Mouse (Mus musculus): ENCODE measurements around the gene Adk. TPM values are rescaled to one million over a fixed set of nuclear protein-coding genes. Genes with fewer than 3 reads are reported as not detected.
"Not testable (repeated sequence)": the region's sequence is repeated elsewhere in the genome, so short reads cannot be mapped to it uniquely, and the experiment has no call there.

Gene Adk
- polyA plus RNA-seq, 2 experiments from 2014 or later, result 117 to 132 TPM

GRCm38 (mm10) chr14:21441772-21442533 lies 389.6 kb downstream of the Adk start:
- ATAC-seq, result no peak

- ATAC-seq, result no peak
Observed at GRCm38 (mm10) chr14:21452581-21452980, 400.2 kb downstream of the Adk start.

- no peak for ATAC-seq
Observed at GRCm38 (mm10) chr14:21453896-21454295, 401.5 kb downstream of the Adk start.

- ATAC-seq, result no peak
Observed at GRCm38 (mm10) chr14:21455654-21456350, 403.4 kb downstream of the Adk start.

GRCm38 (mm10) chr14:21456526-21456925 lies 404.2 kb downstream of the Adk start:
- no peak for ATAC-seq

- no peak for ATAC-seq
Observed at GRCm38 (mm10) chr14:21457876-21458275, 405.5 kb downstream of the Adk start.

GRCm38 (mm10) chr14:21458696-21459095 lies 406.3 kb downstream of the Adk start:
- no peak for ATAC-seq

- ATAC-seq, result no peak
Observed at GRCm38 (mm10) chr14:21459163-21459562, 406.8 kb downstream of the Adk start.

- ATAC-seq, result no peak
Observed at GRCm38 (mm10) chr14:21462398-21462797, 410.0 kb downstream of the Adk start.

- ATAC-seq, result no peak
Observed at GRCm38 (mm10) chr14:21463117-21463712, 410.8 kb downstream of the Adk start.

GRCm38 (mm10) chr14:21470386-21470785 lies 418.0 kb downstream of the Adk start:
- no peak for ATAC-seq

GRCm38 (mm10) chr14:21471975-21472374 lies 419.6 kb downstream of the Adk start:
- ATAC-seq, result no peak

GRCm38 (mm10) chr14:21474593-21475132 lies 422.3 kb downstream of the Adk start:
- not testable (repeated sequence) for ATAC-seq

- no peak for ATAC-seq
Observed at GRCm38 (mm10) chr14:21477181-21477580, 424.8 kb downstream of the Adk start.

- ATAC-seq, result no peak
Observed at GRCm38 (mm10) chr14:21479566-21479965, 427.2 kb downstream of the Adk start.

GRCm38 (mm10) chr14:21480191-21480590 lies 427.8 kb downstream of the Adk start:
- no peak for ATAC-seq

- no peak for ATAC-seq
Observed at GRCm38 (mm10) chr14:21481231-21481630, 428.9 kb downstream of the Adk start, which contains the start of gene Kat6b. Kat6b (plus strand) TSS chr14:21481434.

GRCm38 (mm10) chr14:21484199-21484598 lies 431.8 kb downstream of the Adk start:
- ATAC-seq, result no peak

GRCm38 (mm10) chr14:21484693-21485092 lies 432.3 kb downstream of the Adk start:
- ATAC-seq, result no peak

GRCm38 (mm10) chr14:21485961-21486520 lies 433.7 kb downstream of the Adk start:
- no peak for ATAC-seq

GRCm38 (mm10) chr14:21487135-21487534 lies 434.8 kb downstream of the Adk start:
- ATAC-seq, result not testable (repeated sequence)

- ATAC-seq, result not testable (repeated sequence)
Observed at GRCm38 (mm10) chr14:21488426-21489115, 436.2 kb downstream of the Adk start.

Data from CD4-positive, CD25-positive, alpha-beta regulatory T cell, adult 4 months (primary cell).